Mouse (Mus musculus): ENCODE results near the gene 2310030G06Rik. TPM values are rescaled to one million over a fixed set of nuclear protein-coding genes. Genes with fewer than 3 reads are reported as not detected.

The 2310030G06Rik gene
- total RNA-seq (2015; ENCODE audit: low replicate concordance) (not detected in 2 replicates), total RNA-seq (2017; ENCODE audit: low replicate concordance) (not detected in 2 replicates)

DNA sequence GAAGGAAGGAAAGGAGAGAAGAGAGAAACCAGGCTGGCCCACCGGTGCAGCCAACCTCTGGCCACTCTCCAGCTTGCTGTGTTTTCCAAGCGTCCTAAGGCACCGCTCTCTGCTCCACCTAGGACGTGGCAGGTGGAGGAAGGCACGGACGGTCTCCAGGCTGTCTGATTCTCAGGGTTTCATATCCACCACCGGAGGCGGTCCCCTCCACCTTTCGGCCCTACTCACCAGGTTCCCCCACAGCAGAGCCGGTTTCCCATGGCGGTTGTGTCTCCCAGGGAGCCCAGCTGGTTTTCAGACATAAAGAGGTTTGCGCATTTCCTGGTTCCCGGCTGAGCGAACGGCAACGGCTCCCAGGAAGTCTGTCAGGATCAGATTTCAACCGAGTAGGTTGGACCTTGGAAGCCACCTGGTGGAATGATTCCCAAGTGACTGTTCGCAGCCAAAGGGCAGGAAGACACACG is at the start of gene 2310030G06Rik:
2310030G06Rik (minus strand) TSS at position 323 of the 464 bp plus-strand sequence.
- no peak for ATAC-seq (replicated peaks; ENCODE audit: low FRiP score, poor library complexity, severe bottlenecking)

DNA sequence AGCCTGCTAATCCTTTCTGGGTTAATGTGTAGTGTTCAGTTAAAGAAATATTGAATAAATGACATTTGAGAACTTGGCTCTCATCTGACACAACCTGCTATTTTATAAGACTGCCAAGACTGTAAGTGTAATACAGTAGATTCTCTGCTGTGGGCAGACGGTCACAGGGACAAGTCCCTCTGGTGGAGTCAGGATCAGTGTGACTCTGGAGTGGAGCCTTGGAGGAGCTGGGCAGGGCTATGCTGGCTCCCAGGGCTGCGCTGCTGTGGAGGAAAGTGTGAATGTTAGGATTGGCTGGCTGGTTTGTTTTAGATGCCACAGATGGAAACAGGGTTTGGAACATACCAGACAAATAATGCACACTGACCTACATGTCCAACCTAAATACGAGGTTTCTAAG is 48.9 kb upstream of the 2310030G06Rik start:
- ATAC-seq (replicated peaks; ENCODE audit: low FRiP score, poor library complexity, severe bottlenecking): no peak

- peak; percentile 69; the same call in 1 of the 2 replicates for ATAC-seq (replicated peaks; ENCODE audit: low FRiP score, poor library complexity, severe bottlenecking)
These were observed 35.8 kb upstream of the 2310030G06Rik start for GRCm38 (mm10) chr9:50782155-50782554.

DNA sequence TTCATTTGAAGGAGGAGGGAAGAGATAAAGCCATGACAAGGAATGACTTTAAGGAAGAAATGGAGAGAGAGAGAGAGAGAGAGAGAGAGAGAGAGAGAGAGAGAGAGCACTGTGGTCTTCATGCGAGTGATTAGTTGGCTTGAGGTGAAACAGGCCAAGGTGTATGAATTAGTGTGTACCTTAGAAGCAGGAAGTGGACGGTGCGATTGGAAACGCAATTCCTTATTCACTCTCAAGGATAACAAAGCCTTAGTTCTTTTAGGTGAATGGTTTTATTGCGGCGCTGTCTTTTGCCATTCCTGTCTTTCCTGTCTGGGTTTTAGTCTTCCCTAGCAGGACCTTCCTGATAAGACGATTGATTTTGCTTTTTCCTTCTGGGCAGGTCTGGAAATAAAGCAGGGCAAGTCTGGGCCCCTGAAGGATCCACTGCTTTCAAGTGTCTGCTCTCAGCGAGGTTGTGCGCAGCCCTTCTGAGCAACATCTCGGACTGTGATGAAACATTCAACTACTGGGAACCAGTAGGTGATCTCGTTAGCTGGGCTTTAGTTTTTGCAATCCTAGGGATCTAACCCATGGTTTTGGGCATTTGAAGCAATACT is 29.9 kb upstream of the 2310030G06Rik start:
- no peak for ATAC-seq (replicated peaks; ENCODE audit: low FRiP score, poor library complexity, severe bottlenecking)

DNA sequence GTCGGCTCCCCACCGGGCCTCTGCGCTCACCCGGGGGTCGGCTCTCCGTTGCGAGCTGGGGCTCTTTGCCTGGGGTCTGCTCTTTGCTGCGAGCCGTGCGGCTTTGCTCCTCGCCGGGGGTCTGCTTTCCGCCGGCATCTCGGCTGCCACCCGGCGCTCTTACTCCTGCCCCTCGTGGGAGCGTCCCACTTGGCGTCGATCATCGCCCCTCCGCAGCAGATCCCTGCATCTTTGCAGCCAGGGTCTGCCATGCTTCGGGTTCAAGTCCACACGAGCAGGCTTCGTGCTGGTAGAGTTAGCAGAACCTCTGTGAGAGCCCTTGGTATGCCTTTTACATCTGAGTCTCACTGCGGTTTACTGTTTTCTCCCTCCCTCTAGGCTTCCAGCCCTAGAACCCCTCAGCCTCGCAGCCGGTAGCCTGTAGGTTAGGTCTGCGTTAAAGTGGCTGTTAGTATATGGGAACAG is 29.4 kb upstream of the 2310030G06Rik start:
- ATAC-seq (replicated peaks; ENCODE audit: low FRiP score, poor library complexity, severe bottlenecking): peak; percentile 33; the same call in 1 of the 2 replicates

- peak; percentile 79 for ATAC-seq (replicated peaks; ENCODE audit: low FRiP score, poor library complexity, severe bottlenecking)
These were observed 28.8 kb upstream of the 2310030G06Rik start, which contains the start of the genes Alg9 and 1110032A03Rik for GRCm38 (mm10) chr9:50774991-50775612. Gene Alg9 (plus strand): TSS chr9:50775019. Gene 1110032A03Rik (minus strand): TSS chr9:50775520.

DNA sequence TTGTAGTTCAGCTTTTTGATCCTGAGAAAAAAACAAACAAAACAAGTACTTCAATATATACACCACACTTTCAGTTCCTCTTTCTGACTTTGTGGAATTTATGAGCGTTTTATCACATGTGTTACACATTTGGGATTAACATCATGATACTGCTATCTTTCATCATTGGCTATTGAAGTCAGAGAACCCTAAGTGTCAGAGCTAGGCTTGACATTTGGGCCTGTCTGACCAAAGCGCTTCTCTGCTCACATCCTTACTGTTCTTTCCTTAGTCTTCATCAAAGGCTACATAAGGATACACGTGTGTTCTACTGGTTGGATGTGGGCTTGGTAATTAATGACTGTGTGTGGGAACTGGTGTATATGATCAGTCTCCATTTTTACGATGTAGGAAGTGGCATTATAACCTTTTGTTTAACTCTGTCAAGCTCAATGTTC is 27.7 kb upstream of the 2310030G06Rik start:
- ATAC-seq (replicated peaks; ENCODE audit: low FRiP score, poor library complexity, severe bottlenecking): 0 out of 2 replicates have a peak, but pooled peaks have one; percentile 11

DNA sequence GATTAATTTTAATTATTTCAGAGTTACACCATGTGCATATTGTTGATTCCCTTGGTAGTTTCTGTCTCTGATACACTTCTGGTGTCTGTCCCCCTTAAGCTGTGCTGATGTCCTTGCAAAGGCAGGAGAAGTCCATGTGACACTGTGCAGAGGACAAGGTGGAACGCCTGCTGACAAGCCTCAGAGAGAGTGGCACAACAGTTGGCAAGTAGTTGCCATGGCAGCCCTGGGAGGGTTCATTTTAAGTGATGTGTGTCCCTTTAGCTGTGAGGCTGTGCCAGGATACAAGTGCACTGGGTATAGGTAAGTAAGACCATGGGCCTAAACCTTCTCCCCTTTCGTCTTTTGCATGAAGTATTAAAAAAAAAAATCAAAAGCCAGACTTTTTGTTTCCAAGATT is 23.7 kb upstream of the 2310030G06Rik start:
- ATAC-seq (replicated peaks; ENCODE audit: low FRiP score, poor library complexity, severe bottlenecking): no peak

DNA sequence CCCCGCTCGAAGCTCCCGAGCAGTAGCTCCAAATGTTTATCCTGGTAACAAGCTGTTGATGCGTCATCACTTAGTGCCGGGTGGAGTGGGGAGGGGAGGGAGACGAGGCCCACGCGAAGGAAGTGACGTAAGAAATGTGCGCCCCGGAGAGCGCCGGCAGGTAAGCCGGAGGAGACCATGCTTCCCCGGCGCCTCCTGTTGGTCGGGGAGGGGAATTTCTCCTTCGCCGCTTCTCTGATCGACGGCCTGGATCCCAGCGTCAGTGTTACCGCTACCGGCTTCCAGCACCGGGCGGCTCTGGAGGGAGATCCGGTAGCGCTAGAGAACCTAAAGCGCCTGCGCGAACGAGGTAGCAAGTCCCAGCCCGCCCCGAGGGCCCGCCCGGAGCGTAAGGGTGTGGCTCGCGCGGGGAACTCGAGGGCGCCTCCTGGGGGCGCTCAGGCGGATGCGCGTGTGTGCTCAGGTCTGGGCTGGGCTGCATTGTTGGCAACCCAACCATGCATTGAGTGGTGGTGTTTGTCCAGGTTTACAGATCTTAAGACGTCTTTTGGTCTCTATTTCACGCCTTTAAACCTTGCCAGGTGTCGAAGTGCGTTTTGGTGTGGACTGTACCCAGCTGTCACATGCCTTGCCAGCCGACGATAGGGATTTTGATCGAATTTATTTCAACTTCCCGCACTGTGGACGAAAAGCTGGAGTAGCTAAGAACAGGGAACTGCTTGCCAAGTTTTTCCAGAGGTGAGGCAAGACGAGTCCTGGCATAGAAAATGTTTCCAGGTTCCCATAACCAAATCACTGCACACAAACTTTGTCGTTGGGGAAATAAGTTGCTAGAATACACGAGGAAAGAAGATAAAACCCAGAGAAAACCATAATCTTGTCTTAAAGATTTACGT is 22.0 kb upstream of the 2310030G06Rik start, which contains the start of gene Fdxacb1:
Fdxacb1 (plus strand) TSS at position 130 of the 896 bp plus-strand sequence.
- ATAC-seq (replicated peaks; ENCODE audit: low FRiP score, poor library complexity, severe bottlenecking): peak; percentile 92

DNA sequence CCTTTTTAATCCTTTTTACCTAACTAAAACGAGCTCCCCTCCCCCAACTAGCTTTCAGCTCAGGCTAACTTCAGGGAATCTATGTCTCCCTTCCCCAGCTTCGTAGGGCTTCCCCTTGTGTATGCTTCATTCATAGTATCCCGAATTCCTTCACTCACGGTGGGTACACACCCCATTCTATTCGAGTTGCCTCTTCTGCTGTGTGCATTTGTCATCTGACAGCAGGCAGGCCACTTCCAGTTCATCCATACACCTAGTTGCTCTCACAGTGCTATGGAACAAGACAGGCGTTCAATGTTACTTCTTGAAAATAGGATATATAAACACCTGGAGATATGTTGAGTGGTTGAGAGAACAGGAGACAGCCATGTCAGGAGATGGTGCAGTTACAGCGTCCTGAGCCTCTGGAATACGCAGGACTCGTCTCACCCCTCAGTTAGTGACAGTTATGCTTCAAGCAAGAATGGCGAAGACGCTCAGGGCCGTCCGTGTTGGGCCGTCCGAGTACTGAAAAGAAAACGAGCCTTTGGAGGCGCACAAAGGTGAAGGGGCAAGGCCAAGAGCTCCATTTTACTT is 21.3 kb upstream of the 2310030G06Rik start:
- ATAC-seq (replicated peaks; ENCODE audit: low FRiP score, poor library complexity, severe bottlenecking): peak; percentile 60

GRCm38 (mm10) chr9:50763331-50763730 is 17.0 kb upstream of the 2310030G06Rik start:
- ATAC-seq (replicated peaks; ENCODE audit: low FRiP score, poor library complexity, severe bottlenecking): no peak

DNA sequence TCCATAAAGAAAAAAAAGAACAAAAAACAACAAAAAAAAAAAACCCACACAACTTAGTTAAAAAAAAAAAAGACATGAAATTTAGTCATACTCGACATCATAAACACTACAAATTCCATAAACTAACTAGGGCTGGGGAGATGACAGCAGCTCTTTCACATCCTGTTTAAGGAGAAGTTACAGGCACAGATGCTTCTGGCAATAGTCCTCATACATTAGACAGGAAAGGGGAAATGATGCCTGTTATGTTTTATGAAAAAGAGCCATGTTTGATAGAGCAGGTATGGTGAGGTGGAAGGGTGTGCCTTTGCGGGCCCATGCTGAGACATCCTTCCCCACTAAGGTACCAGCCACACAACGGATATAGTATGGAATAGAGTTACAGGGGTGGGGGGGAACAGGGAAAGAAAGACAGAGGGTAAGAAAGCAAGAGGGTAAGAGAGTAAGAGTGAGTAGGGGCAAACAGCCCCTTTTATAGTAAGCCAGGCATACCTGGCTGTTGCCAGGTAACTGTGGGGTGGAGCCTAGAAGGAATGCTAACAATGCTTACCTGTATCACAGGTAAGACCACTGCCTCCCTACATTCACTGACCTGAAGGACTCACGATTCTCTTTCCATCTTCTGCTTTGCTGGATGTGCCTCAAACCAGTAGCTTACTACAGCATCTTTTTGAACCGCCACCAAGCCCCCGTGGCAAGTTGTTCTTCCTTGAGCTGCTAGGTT is 15.3 kb upstream of the 2310030G06Rik start:
- no peak for ATAC-seq (replicated peaks; ENCODE audit: low FRiP score, poor library complexity, severe bottlenecking)

DNA sequence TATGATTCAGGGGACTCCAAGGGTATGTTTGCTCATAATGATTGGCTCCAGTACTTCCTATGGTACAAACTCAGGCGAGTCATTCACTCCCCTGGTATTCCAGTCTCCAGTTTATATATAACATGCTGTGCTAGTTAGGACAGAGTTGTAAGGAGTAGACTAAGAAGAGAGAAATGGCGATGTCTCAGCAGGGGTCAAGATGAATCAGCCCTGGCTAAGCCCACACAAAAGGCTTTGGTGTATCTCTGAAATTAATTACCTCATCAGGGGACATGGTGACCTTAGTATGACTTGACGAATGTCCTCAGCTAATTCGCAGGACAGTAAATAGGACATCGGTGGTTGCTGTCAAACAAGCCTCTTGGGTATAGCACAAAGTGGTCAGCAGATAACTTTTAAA is 10.4 kb upstream of the 2310030G06Rik start:
- no peak for ATAC-seq (replicated peaks; ENCODE audit: low FRiP score, poor library complexity, severe bottlenecking)

GRCm38 (mm10) chr9:50753947-50754346 is 7.6 kb upstream of the 2310030G06Rik start:
- no peak for ATAC-seq (replicated peaks; ENCODE audit: low FRiP score, poor library complexity, severe bottlenecking)

DNA sequence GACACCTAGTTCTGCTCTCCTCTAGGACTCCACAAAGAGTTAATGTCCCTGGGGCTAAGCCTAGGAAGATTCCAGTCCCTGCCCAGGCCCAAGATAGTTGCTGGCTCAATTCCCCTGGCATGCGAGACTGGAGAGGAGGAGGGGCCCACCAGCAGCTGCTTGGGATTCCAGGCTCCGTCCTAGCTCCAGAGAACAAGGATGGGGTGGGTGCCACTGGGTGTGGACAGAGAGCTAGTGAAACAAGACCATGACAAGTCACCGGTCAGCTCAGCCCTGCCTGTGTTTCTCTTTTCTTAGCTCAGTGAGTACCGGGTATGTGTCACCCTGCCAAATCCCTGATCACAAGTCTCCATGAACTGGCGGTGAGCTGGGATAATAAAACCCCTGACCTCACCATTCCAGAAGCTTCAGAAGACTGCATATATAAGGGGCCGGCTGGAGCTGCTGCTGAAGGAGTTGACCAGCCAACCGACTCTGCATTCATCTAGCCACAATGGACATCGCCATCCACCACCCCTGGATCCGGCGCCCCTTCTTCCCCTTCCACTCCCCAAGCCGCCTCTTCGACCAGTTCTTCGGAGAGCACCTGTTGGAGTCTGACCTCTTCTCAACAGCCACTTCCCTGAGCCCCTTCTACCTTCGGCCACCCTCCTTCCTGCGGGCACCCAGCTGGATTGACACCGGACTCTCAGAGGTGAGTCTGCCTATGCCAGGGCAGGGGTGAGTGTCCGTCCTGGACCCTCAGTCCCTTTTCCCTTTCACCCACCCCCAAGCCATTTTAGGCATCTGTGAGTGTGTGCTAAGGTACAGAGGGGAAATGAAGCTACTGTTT is 6.7 kb upstream of the 2310030G06Rik start:
- ATAC-seq (replicated peaks; ENCODE audit: low FRiP score, poor library complexity, severe bottlenecking): no peak

DNA sequence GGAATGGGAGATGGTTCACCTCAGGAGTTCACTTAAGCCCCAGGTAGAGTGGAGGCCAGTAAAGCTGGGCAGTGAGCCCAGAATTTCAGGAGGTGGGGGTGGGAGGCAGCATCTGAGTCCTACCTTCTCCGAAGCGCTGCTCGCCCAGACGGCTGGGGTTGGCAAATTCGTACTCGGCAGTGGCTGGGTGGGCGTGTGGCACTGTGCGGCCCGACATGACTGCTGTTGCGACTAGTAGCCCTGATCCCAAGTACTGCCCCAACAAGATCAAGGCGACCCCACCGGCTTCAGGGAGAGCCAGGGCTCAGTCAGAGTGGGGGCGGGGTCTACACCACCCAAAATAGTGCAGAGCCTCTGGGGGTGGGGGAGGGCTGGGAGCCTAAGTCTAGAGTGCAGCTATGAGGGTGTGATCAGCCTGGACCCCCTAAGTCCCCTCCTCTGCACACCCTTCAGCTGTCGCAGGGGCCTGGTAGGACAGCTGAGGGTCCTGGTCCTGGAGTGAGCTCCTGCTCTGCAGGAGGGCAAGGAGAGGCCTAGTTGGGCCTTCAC is 5.8 kb upstream of the 2310030G06Rik start, which contains the start of gene Hspb2:
Hspb2 (minus strand) TSS at position 301 of the 549 bp plus-strand sequence.
- no peak for ATAC-seq (replicated peaks; ENCODE audit: low FRiP score, poor library complexity, severe bottlenecking)

- no peak for ATAC-seq (replicated peaks; ENCODE audit: low FRiP score, poor library complexity, severe bottlenecking)
These were observed 5.0 kb upstream of the 2310030G06Rik start, which contains the start of gene Cryab for GRCm38 (mm10) chr9:50751323-50751722. Gene Cryab (plus strand): TSS chr9:50751325.

DNA sequence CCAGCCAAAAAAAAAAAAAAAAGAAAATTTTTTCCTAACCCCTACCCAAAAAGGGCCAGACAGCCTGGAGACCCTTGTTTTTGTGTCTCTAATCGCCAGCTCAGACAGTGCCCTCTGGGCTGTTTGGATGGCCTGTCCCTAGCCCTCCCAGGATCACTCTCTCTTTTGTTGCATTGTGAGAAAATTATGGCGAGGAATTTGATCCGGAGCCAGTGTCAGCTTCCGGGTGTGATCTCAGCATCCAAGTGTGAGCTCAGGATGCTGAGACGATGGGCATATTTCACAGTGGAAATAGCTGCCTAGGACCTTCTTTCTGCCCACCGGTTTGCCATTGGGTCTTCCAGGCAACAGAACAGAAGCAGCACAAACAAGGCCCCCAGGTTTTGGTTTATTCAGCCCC is 4.4 kb upstream of the 2310030G06Rik start:
- ATAC-seq (replicated peaks; ENCODE audit: low FRiP score, poor library complexity, severe bottlenecking): no peak
